20 mouse cellular contexts compared by ENCODE assay signal in genomic region chr14:77456066-77456465, GRCm38 (mm10).
DNase-seq lines count a peak whose midpoint lies in the region; ATAC-seq lines count a peak whose summit lies in the region.
"Had no signal": no experiment of that assay in that cellular context is flagged by ENCODE, and none has a peak within 500 bp of the region (broad histone marks: within the 10 kb centered on the region; RNA-seq: fewer than 3 reads in every experiment).

No protein-coding gene starts in this region.

- no peaks in the 10 kb centered on the region for H3K36me3 ChIP-seq in embryonic facial prominence, embryonic 13.5 days
- no peaks in the 10 kb centered on the region for H3K36me3 ChIP-seq in embryonic facial prominence, embryonic 10.5 days (replicated peaks)
- no peaks in the 10 kb centered on the region for H3K36me3 ChIP-seq in limb, embryonic 15.5 days
- no peaks in the 10 kb centered on the region for H3K36me3 ChIP-seq in limb, embryonic 10.5 days
- H3K36me3 ChIP-seq in embryonic facial prominence, embryonic 15.5 days = no peaks in the 10 kb centered on the region
- no peaks in the 10 kb centered on the region for H3K36me3 ChIP-seq in kidney, embryonic 14.5 days (ENCODE audit: control insufficient read depth, insufficient read depth, low read length)
- H3K36me3 ChIP-seq: embryonic facial prominence, embryonic 12.5 days; forebrain, embryonic 10.5 days; heart, embryonic 13.5 days had no signal

- H3K27ac ChIP-seq in embryonic facial prominence, embryonic 13.5 days = 0 out of 2 replicates have a peak overlapping the region, but pooled peaks have one; percentile 16
- H3K27ac ChIP-seq in embryonic facial prominence, embryonic 10.5 days (replicated peaks) = no peak overlapping the region
- H3K27ac ChIP-seq in limb, embryonic 15.5 days = peak overlapping the region; percentile 77
- no peak overlapping the region for H3K27ac ChIP-seq in limb, embryonic 10.5 days
- H3K27ac ChIP-seq in embryonic facial prominence, embryonic 15.5 days (replicated peaks) = 0 out of 2 replicates have a peak overlapping the region, but pooled peaks have one; percentile 48
- no peak overlapping the region for H3K27ac ChIP-seq in kidney, embryonic 14.5 days (ENCODE audit: low read depth, low read length)
- H3K27ac ChIP-seq: embryonic facial prominence, embryonic 12.5 days; forebrain, embryonic 10.5 days; gastrocnemius, adult 2 months; heart, embryonic 13.5 days had no signal

- H3K4me2 ChIP-seq in embryonic facial prominence, embryonic 13.5 days = no peak overlapping the region
- H3K4me2 ChIP-seq in limb, embryonic 15.5 days = no peak overlapping the region
- H3K4me2 ChIP-seq in embryonic facial prominence, embryonic 15.5 days (replicated peaks) = no peak overlapping the region
- H3K4me2 ChIP-seq in kidney, embryonic 14.5 days (replicated peaks; ENCODE audit: low read depth, low read length) = no peak overlapping the region
- H3K4me2 ChIP-seq: embryonic facial prominence, embryonic 12.5 days; heart, embryonic 13.5 days had no signal

- 77% methylated on average over 3 of the region's 3 CpGs for WGBS in embryonic facial prominence, embryonic 13.5 days
- WGBS in embryonic facial prominence, embryonic 10.5 days = 86% methylated on average over 3 of the region's 3 CpGs
- WGBS in limb, embryonic 15.5 days = 70% methylated on average over 3 of the region's 3 CpGs
- WGBS in limb, embryonic 10.5 days = 83% methylated on average over 3 of the region's 3 CpGs
- WGBS in embryonic facial prominence, embryonic 15.5 days = 72% methylated on average over 3 of the region's 3 CpGs
- WGBS in kidney, embryonic 14.5 days = 68% methylated on average over 3 of the region's 3 CpGs

- no peaks in the 10 kb centered on the region for H3K27me3 ChIP-seq in embryonic facial prominence, embryonic 13.5 days
- H3K27me3 ChIP-seq in embryonic facial prominence, embryonic 10.5 days (replicated peaks; ENCODE audit: low read depth, poor library complexity, severe bottlenecking) = no peaks in the 10 kb centered on the region
- no peaks in the 10 kb centered on the region for H3K27me3 ChIP-seq in limb, embryonic 15.5 days
- H3K27me3 ChIP-seq in limb, embryonic 10.5 days (ENCODE audit: low read depth, poor library complexity, severe bottlenecking) = no peaks in the 10 kb centered on the region
- no peaks in the 10 kb centered on the region for H3K27me3 ChIP-seq in embryonic facial prominence, embryonic 15.5 days
- no peaks in the 10 kb centered on the region for H3K27me3 ChIP-seq in kidney, embryonic 14.5 days (ENCODE audit: control insufficient read depth, insufficient read depth, low read length)
- H3K27me3 ChIP-seq: embryonic facial prominence, embryonic 12.5 days; heart, embryonic 13.5 days; Patski had no signal

- ATAC-seq in embryonic facial prominence, embryonic 13.5 days (ENCODE audit: insufficient number of reproducible peaks, insufficient read depth, low FRiP score, low TSS enrichment, low read depth) = no peak
- no peak for ATAC-seq in limb, embryonic 15.5 days (ENCODE audit: insufficient number of reproducible peaks, low FRiP score, low TSS enrichment, low read depth)
- ATAC-seq in embryonic facial prominence, embryonic 15.5 days (ENCODE audit: insufficient number of reproducible peaks, low FRiP score, low TSS enrichment, low read depth) = no peak
- no peak for ATAC-seq in kidney, embryonic 14.5 days (ENCODE audit: low FRiP score, low TSS enrichment)
- ATAC-seq: activated CD4-positive, CD25-positive, alpha-beta regulatory T cell, adult 4 months; hindbrain, embryonic 16.5 days; Patski had no signal

- H3K9ac ChIP-seq in embryonic facial prominence, embryonic 13.5 days = no peak overlapping the region
- H3K9ac ChIP-seq in limb, embryonic 15.5 days = no peak overlapping the region
- no peak overlapping the region for H3K9ac ChIP-seq in embryonic facial prominence, embryonic 15.5 days
- no peak overlapping the region for H3K9ac ChIP-seq in kidney, embryonic 14.5 days (ENCODE audit: low read depth, low read length)
- H3K9ac ChIP-seq: embryonic facial prominence, embryonic 12.5 days; heart, embryonic 13.5 days had no signal

- no peak overlapping the region for H3K4me3 ChIP-seq in embryonic facial prominence, embryonic 13.5 days
- no peak overlapping the region for H3K4me3 ChIP-seq in embryonic facial prominence, embryonic 10.5 days
- no peak overlapping the region for H3K4me3 ChIP-seq in limb, embryonic 15.5 days
- H3K4me3 ChIP-seq in limb, embryonic 10.5 days = no peak overlapping the region
- no peak overlapping the region for H3K4me3 ChIP-seq in embryonic facial prominence, embryonic 15.5 days (replicated peaks)
- no peak overlapping the region for H3K4me3 ChIP-seq in kidney, embryonic 14.5 days (ENCODE audit: low read length)
- H3K4me3 ChIP-seq: embryonic facial prominence, embryonic 12.5 days; erythroblast, embryonic 14.5 days; forebrain, embryonic 10.5 days; heart, embryonic 13.5 days had no signal

- H3K9me3 ChIP-seq in embryonic facial prominence, embryonic 13.5 days = no peaks in the 10 kb centered on the region
- no peaks in the 10 kb centered on the region for H3K9me3 ChIP-seq in embryonic facial prominence, embryonic 10.5 days
- no peaks in the 10 kb centered on the region for H3K9me3 ChIP-seq in limb, embryonic 15.5 days
- H3K9me3 ChIP-seq in limb, embryonic 10.5 days (replicated peaks) = no peaks in the 10 kb centered on the region
- H3K9me3 ChIP-seq in embryonic facial prominence, embryonic 15.5 days (replicated peaks) = no peaks in the 10 kb centered on the region
- H3K9me3 ChIP-seq in kidney, embryonic 14.5 days (ENCODE audit: control insufficient read depth, low read length) = no peaks in the 10 kb centered on the region
- H3K9me3 ChIP-seq: embryonic facial prominence, embryonic 12.5 days; forebrain, embryonic 10.5 days; heart, embryonic 13.5 days had no signal

- no peak for DNase-seq in embryonic facial prominence, embryonic 10.5 days (ENCODE audit: low spot score)
- no peak for DNase-seq in limb, embryonic 10.5 days (ENCODE audit: low spot score)
- DNase-seq in MN1 (ENCODE audit: low spot score) = peak; percentile 55
- DNase-seq: adrenal gland, postnatal 14 days; cerebellum, adult 9-11 months; embryo, embryonic 11 days; gastrocnemius, adult 2 months; gastrocnemius, postnatal 25 days; heart, postnatal 36 days had no signal

- H3K4me1 ChIP-seq in embryonic facial prominence, embryonic 13.5 days = peaks cover 15% of the 10 kb centered on the region
- H3K4me1 ChIP-seq in embryonic facial prominence, embryonic 10.5 days = peaks cover 10% of the 10 kb centered on the region
- peaks cover 24% of the 10 kb centered on the region for H3K4me1 ChIP-seq in limb, embryonic 15.5 days
- H3K4me1 ChIP-seq in limb, embryonic 10.5 days = peaks cover 13% of the 10 kb centered on the region
- peaks cover 9% of the 10 kb centered on the region for H3K4me1 ChIP-seq in embryonic facial prominence, embryonic 15.5 days
- H3K4me1 ChIP-seq in kidney, embryonic 14.5 days (ENCODE audit: control insufficient read depth, insufficient read depth, low read length) = no peaks in the 10 kb centered on the region

Comparison
In these comparisons a context has a peak if more than half of its experiments do, and no peak if none do; other contexts are left out.
1. H3K27ac ChIP-seq: peak in embryonic facial prominence, embryonic 13.5 days (single experiment), limb, embryonic 15.5 days (single experiment) and embryonic facial prominence, embryonic 15.5 days (single experiment); none in embryonic facial prominence, embryonic 10.5 days (single experiment), limb, embryonic 10.5 days (single experiment) and kidney, embryonic 14.5 days (single experiment).